In the genomic region with DNA sequence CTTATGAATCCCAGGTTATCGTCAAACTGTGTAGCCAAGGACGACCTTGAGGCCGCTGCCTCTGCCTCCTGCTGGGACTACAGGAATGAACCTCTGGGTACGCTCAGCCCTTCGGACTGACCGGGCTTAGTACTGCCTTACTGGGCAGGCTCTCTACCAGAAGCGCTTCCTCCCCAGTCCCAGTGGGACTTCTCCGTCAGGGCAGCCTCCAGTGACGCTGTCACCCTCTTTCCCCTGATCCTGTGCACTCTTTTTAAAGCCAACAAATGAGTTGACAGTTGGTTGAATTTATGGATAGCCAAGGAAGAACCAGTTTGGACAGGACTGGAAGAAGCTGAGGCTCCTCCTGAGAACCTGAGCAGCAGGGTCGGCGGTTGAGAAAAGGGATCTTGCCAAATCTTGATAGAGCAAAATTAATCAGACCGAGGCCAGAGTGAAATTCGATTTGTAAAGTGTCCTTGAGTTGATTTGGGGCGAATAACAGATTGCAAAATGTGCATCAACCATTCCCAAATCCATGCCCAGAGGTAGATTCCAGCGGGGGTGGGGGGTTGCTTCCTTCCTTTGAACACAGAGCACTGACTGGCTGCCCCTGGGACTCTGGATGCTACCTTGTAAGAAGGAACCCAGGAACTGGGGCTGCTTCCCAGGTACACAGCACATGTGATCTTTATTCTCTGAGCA, we compare ENCODE assay signal across 12 mouse cellular contexts. TPM values are rescaled to one million over a fixed set of nuclear protein-coding genes. Genes with fewer than 3 reads are reported as not detected.
A peak's percentile ranks its signal among the peaks of the same experiment; 100 is the strongest.
DNase-seq lines count a peak whose midpoint lies in the region; ATAC-seq and TF ChIP-seq lines count a peak whose summit lies in the region.
"Had no signal": no experiment of that assay in that cellular context is flagged by ENCODE, and none has a peak within 500 bp of the region (broad histone marks: within the 10 kb centered on the region; RNA-seq: fewer than 3 reads in every experiment).

No protein-coding gene starts in this region.

- peak; percentile 55 for TF ChIP-seq CTCF in heart, adult 2 months (IDR thresholded peaks at IDR 0.05)

- TF ChIP-seq EP300 in heart, adult 2 months (IDR thresholded peaks at IDR 0.05; ENCODE audit: insufficient read depth, low read depth, low read length) = peak; percentile 50; the same call in 1 of the 2 replicates

- H3K9me3 ChIP-seq in heart, embryonic 12.5 days (replicated peaks) = no peaks in the 10 kb centered on the region
- no peaks in the 10 kb centered on the region for H3K9me3 ChIP-seq in neural tube, embryonic 13.5 days
- H3K9me3 ChIP-seq in stomach, embryonic 15.5 days = no peaks in the 10 kb centered on the region
- H3K9me3 ChIP-seq in forebrain, embryonic 11.5 days (ENCODE audit: control insufficient read depth, low read length) = no peaks in the 10 kb centered on the region
- H3K9me3 ChIP-seq: lung, embryonic 15.5 days had no signal

- peak; percentile 63 to 72 for DNase-seq in heart, adult 2 months
- DNase-seq in neural tube, embryonic 10.5 days (ENCODE audit: extremely low spot score, low spot score) = no peak
- peak; percentile 64 for DNase-seq in kidney, adult 18-20 months
- no peak for DNase-seq in forebrain, embryonic 11.5 days (ENCODE audit: low spot score)
- no peak for DNase-seq in layer of hippocampus, adult 9-10 months (ENCODE audit: low spot score)
- DNase-seq: cerebellum, postnatal 14 days had no signal

- H3K27ac ChIP-seq in heart, adult 2 months = peak overlapping the region; percentile 84
- no peak overlapping the region for H3K27ac ChIP-seq in heart, embryonic 12.5 days (ENCODE audit: poor library complexity, severe bottlenecking)
- H3K27ac ChIP-seq in neural tube, embryonic 13.5 days (replicated peaks) = no peak overlapping the region
- peak overlapping the region; percentile 21; the same call in 1 of the 2 replicates for H3K27ac ChIP-seq in stomach, embryonic 15.5 days
- H3K27ac ChIP-seq in forebrain, embryonic 11.5 days (ENCODE audit: low read depth, low read length) = no peak overlapping the region

- peaks cover 16% of the 10 kb centered on the region for H3K4me1 ChIP-seq in heart, adult 2 months (ENCODE audit: control insufficient read depth, insufficient read depth, low read length)
- peaks cover 31% of the 10 kb centered on the region for H3K4me1 ChIP-seq in heart, embryonic 12.5 days (replicated peaks)
- peaks cover 24% of the 10 kb centered on the region for H3K4me1 ChIP-seq in neural tube, embryonic 13.5 days (replicated peaks)
- 0 out of 2 replicates have a peak, but pooled peaks cover 6% of the 10 kb centered on the region for H3K4me1 ChIP-seq in stomach, embryonic 15.5 days
- no peaks in the 10 kb centered on the region for H3K4me1 ChIP-seq in forebrain, embryonic 11.5 days (replicated peaks; ENCODE audit: control insufficient read depth, insufficient read depth, low read length)

- peak; percentile 51; the same call in 1 of the 2 replicates for TF ChIP-seq POLR2A in heart, adult 2 months (IDR thresholded peaks at IDR 0.05; ENCODE audit: insufficient read depth, low read depth, low read length)

- no peak overlapping the region for H3K4me2 ChIP-seq in heart, embryonic 12.5 days
- H3K4me2 ChIP-seq in neural tube, embryonic 13.5 days = no peak overlapping the region
- no peak overlapping the region for H3K4me2 ChIP-seq in stomach, embryonic 15.5 days
- no peak overlapping the region for H3K4me2 ChIP-seq in forebrain, embryonic 11.5 days (ENCODE audit: low read depth, low read length, severe bottlenecking)
- H3K4me2 ChIP-seq: lung, embryonic 15.5 days had no signal

- intact Hi-C loops in heart, adult 2 months (cut with DNase I) = no loop called here

- H3K4me3 ChIP-seq in heart, adult 2 months = no peak overlapping the region
- no peak overlapping the region for H3K4me3 ChIP-seq in heart, embryonic 12.5 days
- H3K4me3 ChIP-seq in neural tube, embryonic 13.5 days = no peak overlapping the region
- no peak overlapping the region for H3K4me3 ChIP-seq in stomach, embryonic 15.5 days (replicated peaks)
- no peak overlapping the region for H3K4me3 ChIP-seq in forebrain, embryonic 11.5 days (ENCODE audit: low read depth, low read length)
- H3K4me3 ChIP-seq: lung, embryonic 15.5 days had no signal

- 30% methylated on average over 15 of the region's 15 CpGs for WGBS in heart, adult 2 months
- 49% methylated on average over 15 of the region's 15 CpGs for WGBS in heart, embryonic 12.5 days
- 56% methylated on average over 15 of the region's 15 CpGs for WGBS in neural tube, embryonic 13.5 days
- 62% methylated on average over 15 of the region's 15 CpGs for WGBS in stomach, embryonic 15.5 days
- 65% methylated on average over 15 of the region's 15 CpGs for WGBS in forebrain, embryonic 11.5 days

- peaks cover 10% of the 10 kb centered on the region for H3K36me3 ChIP-seq in heart, adult 2 months (ENCODE audit: control insufficient read depth, insufficient read depth, low read length)
- H3K36me3 ChIP-seq in heart, embryonic 12.5 days = peaks cover 65% of the 10 kb centered on the region
- peaks cover 91% of the 10 kb centered on the region for H3K36me3 ChIP-seq in neural tube, embryonic 13.5 days
- H3K36me3 ChIP-seq in stomach, embryonic 15.5 days = peaks cover 39% of the 10 kb centered on the region
- H3K36me3 ChIP-seq in forebrain, embryonic 11.5 days (ENCODE audit: control insufficient read depth, insufficient read depth, low read length) = peaks cover under 1% of the 10 kb centered on the region; the same call in 1 of the 2 replicates

- ATAC-seq in heart, embryonic 12.5 days (ENCODE audit: insufficient number of reproducible peaks, low FRiP score) = no peak
- no peak for ATAC-seq in neural tube, embryonic 13.5 days (ENCODE audit: low read depth)
- no peak for ATAC-seq in stomach, embryonic 15.5 days (ENCODE audit: insufficient read depth, low FRiP score, low read depth)
- ATAC-seq in forebrain, embryonic 11.5 days (replicated peaks; ENCODE audit: low FRiP score) = no peak
- ATAC-seq: CD4-positive, CD25-positive, alpha-beta regulatory T cell, adult 4 months; forebrain, embryonic 14.5 days had no signal

- H3K79me2 ChIP-seq in heart, adult 2 months (replicated peaks; ENCODE audit: control insufficient read depth, insufficient read depth, low read length) = peaks cover 10% of the 10 kb centered on the region

- no peak overlapping the region for H3K9ac ChIP-seq in heart, adult 2 months (ENCODE audit: low read depth, low read length)
- H3K9ac ChIP-seq in heart, embryonic 12.5 days = no peak overlapping the region
- H3K9ac ChIP-seq in neural tube, embryonic 13.5 days = 0 out of 2 replicates have a peak overlapping the region, but pooled peaks have one; percentile 5
- H3K9ac ChIP-seq in stomach, embryonic 15.5 days = no peak overlapping the region
- H3K9ac ChIP-seq in forebrain, embryonic 11.5 days (ENCODE audit: low read length) = no peak overlapping the region
- H3K9ac ChIP-seq: lung, embryonic 15.5 days had no signal

- no peaks in the 10 kb centered on the region for H3K27me3 ChIP-seq in heart, adult 2 months (ENCODE audit: control insufficient read depth, insufficient read depth, low read length)
- peaks cover 11% of the 10 kb centered on the region; the same call in 1 of the 2 replicates for H3K27me3 ChIP-seq in heart, embryonic 12.5 days (replicated peaks)
- peaks cover 25% of the 10 kb centered on the region for H3K27me3 ChIP-seq in neural tube, embryonic 13.5 days
- H3K27me3 ChIP-seq in stomach, embryonic 15.5 days (replicated peaks) = no peaks in the 10 kb centered on the region
- no peaks in the 10 kb centered on the region for H3K27me3 ChIP-seq in forebrain, embryonic 11.5 days (ENCODE audit: control insufficient read depth, insufficient read depth, low read length)
- H3K27me3 ChIP-seq: lung, embryonic 15.5 days had no signal

RNA-seq across cellular contexts. Expression of gene Fam166b, which starts 9.8 kb away (rescaled TPM):
- not detected for total RNA-seq in heart, adult 2 months (2021)
- 1.4 TPM in 1 of 2 replicates, not detected in the other for polyA plus RNA-seq in heart, adult 2 months (2012; rRNA removed)
- polyA plus RNA-seq in heart, embryonic 12.5 days (2016; fragmentation: Nextera tagmentation; extraction: Ambion mirVana) = 0.14 TPM in 1 of 2 replicates, not detected in the other
- 0.32 and 0.59 TPM in 2 replicates for polyA plus RNA-seq in neural tube, embryonic 13.5 days (2015; fragmentation: Nextera tagmentation; extraction: Ambion mirVana)
- 0.22 TPM in 1 of 2 replicates, not detected in the other for polyA plus RNA-seq in stomach, embryonic 15.5 days (2015; fragmentation: Nextera tagmentation; extraction: Ambion mirVana)
- polyA plus RNA-seq in forebrain, embryonic 11.5 days (2014; fragmentation: Nextera tagmentation; extraction: Ambion mirVana) = 0.28 and 0.31 TPM in 2 replicates
- polyA plus RNA-seq: CD4-positive, CD25-positive, alpha-beta regulatory T cell, adult 4 months had no signal

RNA-seq across cellular contexts. Expression of gene Tesk1, which starts 22.6 kb away (rescaled TPM):
- 10 to 100 TPM; 36.6 to 37.5 TPM for total RNA-seq in heart, adult 2 months (2021)
- polyA plus RNA-seq in heart, adult 2 months (2012; rRNA removed) = 51.5 and 52.6 TPM in 2 replicates
- 10.3 and 11.6 TPM in 2 replicates for polyA plus RNA-seq in heart, embryonic 12.5 days (2016; fragmentation: Nextera tagmentation; extraction: Ambion mirVana)
- 10.8 and 14.4 TPM in 2 replicates for polyA plus RNA-seq in neural tube, embryonic 13.5 days (2015; fragmentation: Nextera tagmentation; extraction: Ambion mirVana)
- polyA plus RNA-seq in stomach, embryonic 15.5 days (2015; fragmentation: Nextera tagmentation; extraction: Ambion mirVana) = 6.2 and 7.4 TPM in 2 replicates
- 9.3 and 10.7 TPM in 2 replicates for polyA plus RNA-seq in forebrain, embryonic 11.5 days (2014; fragmentation: Nextera tagmentation; extraction: Ambion mirVana)

RNA-seq across cellular contexts. Expression of gene Cd72, which starts 35.3 kb away (rescaled TPM):
- 1 to 10 TPM in 1 of 2 experiments, under 1 TPM in 1; 0.97 to 1.0 TPM for total RNA-seq in heart, adult 2 months (2021)
- 1.8 and 4.8 TPM in 2 replicates for polyA plus RNA-seq in heart, adult 2 months (2012; rRNA removed)
- polyA plus RNA-seq in heart, embryonic 12.5 days (2016; fragmentation: Nextera tagmentation; extraction: Ambion mirVana) = 0.82 and 2.0 TPM in 2 replicates
- polyA plus RNA-seq in neural tube, embryonic 13.5 days (2015; fragmentation: Nextera tagmentation; extraction: Ambion mirVana) = 2.8 and 3.7 TPM in 2 replicates
- polyA plus RNA-seq in stomach, embryonic 15.5 days (2015; fragmentation: Nextera tagmentation; extraction: Ambion mirVana) = 3.3 and 5.2 TPM in 2 replicates
- polyA plus RNA-seq in forebrain, embryonic 11.5 days (2014; fragmentation: Nextera tagmentation; extraction: Ambion mirVana) = 2.6 and 4.8 TPM in 2 replicates

RNA-seq across cellular contexts. Expression of gene Rusc2, which starts 37.3 kb away (rescaled TPM):
- 10 to 100 TPM; 43.5 to 45.3 TPM for total RNA-seq in heart, adult 2 months (2021)
- polyA plus RNA-seq in heart, adult 2 months (2012; rRNA removed) = 27.2 and 27.5 TPM in 2 replicates
- polyA plus RNA-seq in heart, embryonic 12.5 days (2016; fragmentation: Nextera tagmentation; extraction: Ambion mirVana) = 14.1 and 15.7 TPM in 2 replicates
- 74.5 and 79.3 TPM in 2 replicates for polyA plus RNA-seq in neural tube, embryonic 13.5 days (2015; fragmentation: Nextera tagmentation; extraction: Ambion mirVana)
- 16.3 and 17.2 TPM in 2 replicates for polyA plus RNA-seq in stomach, embryonic 15.5 days (2015; fragmentation: Nextera tagmentation; extraction: Ambion mirVana)
- polyA plus RNA-seq in forebrain, embryonic 11.5 days (2014; fragmentation: Nextera tagmentation; extraction: Ambion mirVana) = 11.6 and 12.4 TPM in 2 replicates
- polyA plus RNA-seq: CD4-positive, CD25-positive, alpha-beta regulatory T cell, adult 4 months had no signal

Comparison
In these comparisons a context has a peak if more than half of its experiments do, and no peak if none do; other contexts are left out.
1. H3K27ac ChIP-seq: peak in heart, adult 2 months (single experiment) and stomach, embryonic 15.5 days (single experiment); none in heart, embryonic 12.5 days (single experiment), neural tube, embryonic 13.5 days (single experiment) and forebrain, embryonic 11.5 days (single experiment).
2. DNase-seq: peak in heart, adult 2 months (2 of 2) and kidney, adult 18-20 months (single experiment); none in neural tube, embryonic 10.5 days (single experiment), forebrain, embryonic 11.5 days (single experiment) and layer of hippocampus, adult 9-10 months (single experiment).